Mouse (Mus musculus) liver, embryonic 14.5 days (tissue): ENCODE data around the gene 4930562C15Rik. TPM values are rescaled to one million over a fixed set of nuclear protein-coding genes. Genes with fewer than 3 reads are reported as not detected.

Experiments
- ATAC-seq: fragments of 200-750 bp; cut with Nextera tagmentation; 2 replicates; pipeline ENCODE4 v1.8.0; 2017; ENCODE audit warnings: moderate number of reproducible peaks, mild to moderate bottlenecking, moderate library complexity; ENCODE audit not compliant: insufficient read depth
- DNase-seq, 3 experiments: peaks; one replicate each; pipeline ENCODE4 v3.0.0-alpha.2; 2012 to 2013; ENCODE audit warnings: low read depth in 3 of 3, low spot score in 3 of 3
- H3K27ac ChIP-seq: fragments of 300-500 bp; sonication (generic); 2 replicates; pipeline ENCODE4 v1.5.1; 2014; ENCODE audit warnings: moderate library complexity, mild to moderate bottlenecking, control low read depth, inconsistent platforms
- H3K27me3 ChIP-seq: fragments of 300-500 bp; sonication (generic); 2 replicates; pipeline ENCODE4 v1.6.1; 2014; ENCODE audit warnings: mild to moderate bottlenecking, low read length, moderate library complexity; ENCODE audit not compliant: control insufficient read depth, insufficient read depth
- H3K36me3 ChIP-seq: fragments of 300-500 bp; sonication (generic); replicated peaks from 2 replicates; pipeline ENCODE4 v1.6.1; 2014; ENCODE audit warnings: low read depth; ENCODE audit not compliant: control insufficient read depth, insufficient read depth
- H3K4me1 ChIP-seq, 2 experiments: fragments of 200-500 bp in 1 of 2; fragments of 300-500 bp in 1 of 2; sonication (generic) in 1 of 2; replicated peaks; 2 replicates each; pipeline ENCODE4 v1.6.1; 2012 to 2014; ENCODE audit warnings: antibody characterized with exemption in 1 of 2, inconsistent platforms in 1 of 2, low read length in 1 of 2; ENCODE audit not compliant: control insufficient read depth in 2 of 2, insufficient read depth in 2 of 2
- H3K4me2 ChIP-seq: fragments of 300-500 bp; sonication (generic); 2 replicates; pipeline ENCODE4 v1.6.1; 2014; ENCODE audit warnings: low read depth, mild to moderate bottlenecking, control low read depth, moderate library complexity
- H3K4me3 ChIP-seq, 2 experiments: fragments of 200-500 bp in 1 of 2; fragments of 300-500 bp in 1 of 2; sonication (generic) in 1 of 2; 2 replicates each; pipeline ENCODE4 v1.5.1; 2012 to 2014; ENCODE audit warnings: low read depth in 2 of 2, low read length in 2 of 2, mild to moderate bottlenecking in 2 of 2, control low read depth in 1 of 2, inconsistent platforms in 1 of 2, moderate library complexity in 1 of 2; ENCODE audit not compliant: insufficient read depth in 1 of 2
- H3K9ac ChIP-seq: fragments of 300-500 bp; sonication (generic); replicated peaks from 2 replicates; pipeline ENCODE4 v1.6.1; 2014; ENCODE audit warnings: mild to moderate bottlenecking, control low read depth, moderate library complexity
- H3K9me3 ChIP-seq: fragments of 300-500 bp; sonication (generic); 2 replicates; pipeline ENCODE4 v1.6.1; 2016; ENCODE audit warnings: low read length, mixed read lengths; ENCODE audit not compliant: control insufficient read depth
- CTCF ChIP-seq: IDR thresholded peaks from 2 replicates; pipeline ENCODE4 v1.5.1; 2016; ENCODE audit warnings: antibody characterized with exemption, low read depth, control low read depth
- EP300 ChIP-seq: IDR thresholded peaks from 2 replicates; pipeline ENCODE4 v1.6.1; 2016; ENCODE audit warnings: antibody characterized with exemption, low read depth
- WGBS: fragments of 180-500 bp; shearing (Covaris S2); extraction: QIAGEN DNeasy Blood & Tissue Kit; methylation state at CpG from one replicate; pipeline ENCODE4 v1.1.7; 2014; ENCODE audit not compliant: insufficient replicate concordance; 5-methylcytosine and 5-hydroxymethylcytosine counted together
- polyA plus RNA-seq, 2 experiments: library from polyadenylated mRNA; depleted of rRNA in 1 of 2; stranded (reverse) in 1 of 2; unstranded in 1 of 2; fragments of >200 nt; fragmentation: Nextera tagmentation in 1 of 2; extraction: Ambion mirVana in 1 of 2; gene quantifications; 2 replicates each; pipeline versions ENCODE4 v1.2.1 to v1.2.3; 2012 to 2014

The 4930562C15Rik gene
- polyA plus RNA-seq, 2 experiments: not detected

DNA sequence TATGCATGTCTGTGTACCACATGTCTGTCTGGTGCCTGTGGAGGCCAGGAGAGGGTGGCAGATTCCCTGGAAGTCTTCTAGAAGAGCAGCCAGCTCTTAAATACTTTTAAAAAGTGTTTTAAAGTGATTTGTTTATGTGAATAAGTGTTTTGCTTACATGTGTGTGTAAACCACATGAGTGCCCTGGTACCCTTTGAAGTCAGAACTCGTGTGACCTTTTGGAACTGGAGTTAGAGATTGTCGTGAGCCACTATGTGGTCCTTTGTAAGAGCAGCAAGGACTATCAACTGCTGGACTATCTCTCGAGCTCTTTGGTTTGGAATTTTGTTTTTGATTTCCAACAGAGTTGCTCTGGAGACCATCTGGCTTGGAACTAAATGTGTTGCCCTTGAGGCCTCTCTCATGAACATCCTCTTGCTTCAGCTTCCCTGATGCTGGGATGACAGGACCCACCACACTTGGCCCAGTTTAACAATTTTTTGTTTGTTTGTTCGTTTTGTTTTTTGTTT, 55.0 kb downstream of the 4930562C15Rik start:
- H3K27me3 ChIP-seq: no peaks in the 10 kb centered on the region
- TF ChIP-seq CTCF (no peak), EP300 (no peak)
- H3K4me1 ChIP-seq: peaks cover 3 to 32% of the 10 kb centered on the region in 2 experiments
- H3K27ac ChIP-seq: no peak overlapping the region
- H3K4me2 ChIP-seq: no peak overlapping the region
- no peak for DNase-seq
- ATAC-seq: no peak
- H3K4me3 ChIP-seq: no peak overlapping the region
- H3K9me3 ChIP-seq: no peaks in the 10 kb centered on the region
- no peak overlapping the region for H3K9ac ChIP-seq
- 59% methylated on average over 4 of the region's 4 CpGs for WGBS
- H3K36me3 ChIP-seq: no peaks in the 10 kb centered on the region

DNA sequence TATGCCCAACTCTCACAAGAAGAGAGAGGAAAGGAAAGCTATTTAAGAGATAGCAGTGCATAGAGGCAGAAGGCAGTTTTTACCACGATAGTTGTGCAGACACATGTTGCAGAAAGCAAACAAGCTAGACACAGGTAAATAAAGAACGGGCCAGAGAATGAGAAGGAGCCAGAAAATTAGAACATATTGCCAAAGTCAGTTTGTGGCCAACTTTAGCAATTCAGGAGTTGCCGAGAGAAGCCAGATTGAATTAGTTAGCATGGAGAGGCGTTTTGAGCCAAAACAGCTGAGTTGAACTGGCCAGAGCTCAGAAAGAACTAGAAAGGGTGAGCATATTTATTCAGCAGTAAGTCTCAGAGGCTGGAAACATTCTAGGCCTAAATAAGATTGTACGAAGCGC, 57.0 kb downstream of the 4930562C15Rik start:
- TF ChIP-seq CTCF: no peak
- TF ChIP-seq EP300: no peak
- Histone ChIP-seq H3K27ac (no peak overlapping the region), H3K27me3 (no peaks in the 10 kb centered on the region), H3K9me3 (no peaks in the 10 kb centered on the region), H3K4me3 (no peak overlapping the region), H3K36me3 (no peaks in the 10 kb centered on the region), H3K4me1 (peaks cover 16 to 42% of the 10 kb centered on the region in 2 experiments), H3K4me2 (no peak overlapping the region), H3K9ac (no peak overlapping the region)
- 72% methylated on average over 6 of the region's 6 CpGs for WGBS
- DNase-seq (no peak), ATAC-seq (no peak)

DNA sequence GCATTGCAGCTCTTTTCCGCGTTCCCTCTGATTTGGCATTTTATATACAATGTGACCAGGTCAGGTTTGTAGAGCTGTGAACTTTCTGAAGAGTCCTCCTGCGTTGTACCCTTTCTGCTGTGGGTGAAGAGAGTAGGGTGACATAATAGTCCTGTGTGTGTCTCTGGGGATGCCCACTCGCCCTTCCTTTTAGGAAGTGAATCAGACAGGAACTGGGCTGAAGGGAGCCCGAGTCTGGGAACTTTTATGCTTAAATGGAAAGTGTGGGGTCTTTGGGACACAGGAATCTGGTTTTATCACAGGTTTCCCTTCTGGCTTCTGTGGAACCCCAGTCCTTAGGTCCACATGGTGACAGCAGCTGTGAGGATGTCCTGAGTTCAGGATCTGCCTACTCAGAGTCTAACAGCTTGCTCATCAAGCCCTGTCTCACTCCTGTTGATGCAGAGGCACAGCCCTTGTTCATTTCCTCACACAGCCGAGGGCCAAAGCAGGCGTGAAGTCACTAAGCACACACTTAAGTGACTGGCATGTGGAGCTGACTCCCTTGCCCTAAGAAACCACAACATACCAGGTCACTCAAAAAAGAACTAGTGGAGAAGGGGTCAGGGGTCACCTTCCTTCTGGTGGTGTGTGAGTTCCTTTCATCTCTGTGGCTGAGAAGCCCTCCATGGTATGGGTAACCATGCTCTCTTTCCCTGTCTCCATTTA, 59.1 kb downstream of the 4930562C15Rik start:
- H3K27me3 ChIP-seq: no peaks in the 10 kb centered on the region
- no peak overlapping the region for H3K9ac ChIP-seq
- DNase-seq: no peak
- H3K27ac ChIP-seq: no peak overlapping the region
- 62% methylated on average over 7 of the region's 7 CpGs for WGBS
- H3K4me2 ChIP-seq: no peak overlapping the region
- no peak overlapping the region for H3K4me3 ChIP-seq
- no peak for TF ChIP-seq EP300
- TF ChIP-seq CTCF: no peak
- peaks cover 19 to 38% of the 10 kb centered on the region in 2 experiments for H3K4me1 ChIP-seq
- H3K9me3 ChIP-seq: no peaks in the 10 kb centered on the region
- ATAC-seq: no peak
- H3K36me3 ChIP-seq: no peaks in the 10 kb centered on the region

DNA sequence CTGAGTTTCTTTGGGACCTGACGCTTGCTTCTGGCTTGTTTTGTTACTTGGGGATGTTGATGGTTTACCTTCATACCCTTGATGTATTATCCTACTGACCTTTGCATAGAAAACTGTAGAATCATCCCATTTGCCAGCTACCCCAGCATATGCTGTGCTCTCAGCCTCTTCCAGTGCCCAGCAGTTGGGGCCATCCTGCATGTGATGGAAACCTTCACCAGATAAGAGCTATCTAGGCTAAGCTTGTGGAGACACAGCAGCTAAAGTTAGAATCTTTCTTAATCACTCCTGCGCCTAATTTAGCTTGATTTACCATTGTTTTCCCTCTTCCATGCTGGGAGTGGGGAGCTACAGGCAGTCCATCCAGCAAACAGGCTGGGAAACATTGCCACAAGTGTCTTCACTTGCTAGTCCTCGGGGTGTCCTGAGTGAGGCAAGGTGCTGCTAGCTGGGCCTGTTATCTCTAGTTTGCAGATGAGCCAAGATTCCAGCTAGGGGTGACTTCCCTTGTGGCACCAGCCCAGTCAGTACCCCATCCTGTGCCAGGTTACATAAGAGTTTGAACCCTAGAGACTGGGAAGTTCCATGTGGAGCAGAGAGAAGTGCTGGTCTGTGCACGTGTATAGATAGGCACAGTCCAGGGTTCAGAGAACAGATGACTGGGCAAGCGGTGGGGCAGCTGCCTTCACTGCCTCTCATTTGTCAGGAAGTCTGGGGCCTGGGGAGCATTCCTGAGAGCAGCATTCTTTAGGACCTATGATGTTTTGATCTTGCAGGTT, 61.2 kb downstream of the 4930562C15Rik start:
- peak overlapping the region; percentile 34 for H3K4me2 ChIP-seq
- no peaks in the 10 kb centered on the region for H3K9me3 ChIP-seq
- H3K9ac ChIP-seq: peak overlapping the region; percentile 29; the same call in 1 of the 2 replicates
- H3K27ac ChIP-seq: peak overlapping the region; percentile 40
- DNase-seq: peak in 2 of 3 experiments; percentile 50 to 54
- ATAC-seq: peak; percentile 84
- TF ChIP-seq CTCF: no peak
- TF ChIP-seq EP300: peak; percentile 73
- H3K4me3 ChIP-seq: no peak overlapping the region
- 10% methylated on average over 5 of the region's 5 CpGs for WGBS
- no peaks in the 10 kb centered on the region for H3K27me3 ChIP-seq
- peaks cover 19 to 31% of the 10 kb centered on the region in 2 experiments for H3K4me1 ChIP-seq
- H3K36me3 ChIP-seq: no peaks in the 10 kb centered on the region

DNA sequence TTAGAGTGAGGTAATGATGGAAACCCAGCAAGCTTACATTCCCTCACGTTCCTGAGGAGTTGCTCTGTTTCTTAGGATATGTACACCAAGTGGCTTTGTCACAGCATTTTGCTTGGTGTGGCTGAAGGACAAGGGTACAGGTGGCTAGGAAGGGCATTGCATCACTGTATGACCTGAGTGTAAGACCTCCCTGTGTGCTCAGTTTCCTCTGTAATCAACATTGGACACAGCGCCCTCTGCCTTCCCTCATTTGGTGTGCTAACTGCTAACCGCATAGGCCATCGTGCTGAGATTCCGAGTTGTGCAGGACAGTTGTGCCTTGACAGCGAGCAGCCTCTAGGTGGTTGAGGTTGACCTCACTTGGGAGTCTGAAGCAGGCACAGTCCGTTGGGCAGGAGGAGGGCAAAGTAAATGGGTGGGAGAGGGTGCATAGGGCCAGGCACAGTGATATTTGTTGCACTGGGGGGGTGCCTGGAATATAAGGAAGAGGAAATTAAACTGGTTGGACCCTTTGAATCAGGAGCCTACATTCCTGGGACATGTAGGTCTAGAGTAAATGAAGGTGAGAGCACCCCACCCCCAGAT, 62.0 kb downstream of the 4930562C15Rik start:
- H3K27ac ChIP-seq: peak overlapping the region; percentile 24; the same call in 1 of the 2 replicates
- H3K27me3 ChIP-seq: no peaks in the 10 kb centered on the region
- DNase-seq (no peak), ATAC-seq (peak; percentile 32; the same call in 1 of the 2 replicates)
- H3K9ac ChIP-seq: peak overlapping the region; percentile 27; the same call in 1 of the 2 replicates
- H3K9me3 ChIP-seq: no peaks in the 10 kb centered on the region
- H3K4me1 ChIP-seq: peaks cover 19 to 33% of the 10 kb centered on the region in 2 experiments
- no peak overlapping the region for H3K4me3 ChIP-seq
- TF ChIP-seq CTCF (peak; percentile 73), EP300 (no peak)
- H3K4me2 ChIP-seq: peak overlapping the region; percentile 34
- H3K36me3 ChIP-seq: no peaks in the 10 kb centered on the region
- whole genome bisulfite sequencing: 46% methylated on average over 7 of the region's 7 CpGs
